Mouse (Mus musculus): ENCODE results near the gene Slc9a2.

Slc9a2 gene

GRCm38 (mm10) chr1:40788956-40789355, 108.6 kb downstream of the Slc9a2 start:
- no peak for DNase-seq (ENCODE audit: low spot score in 2 of 2)

GRCm38 (mm10) chr1:40789666-40790233, 109.4 kb downstream of the Slc9a2 start:
- DNase-seq (ENCODE audit: low spot score in 2 of 2): no peak

- DNase-seq (ENCODE audit: low spot score in 2 of 2): peak; percentile 84 to 93
These were observed 110.2 kb downstream of the Slc9a2 start, which contains the start of gene Mfsd9 for GRCm38 (mm10) chr1:40790324-40791141. Gene Mfsd9 (minus strand): TSS chr1:40790687.

GRCm38 (mm10) chr1:40795508-40795907, 115.1 kb downstream of the Slc9a2 start:
- no peak for DNase-seq (ENCODE audit: low spot score in 2 of 2)

- DNase-seq (ENCODE audit: low spot score in 2 of 2): peak; percentile 22 to 52
These were observed 117.0 kb downstream of the Slc9a2 start for GRCm38 (mm10) chr1:40797348-40797747.

GRCm38 (mm10) chr1:40799121-40799520, 118.7 kb downstream of the Slc9a2 start:
- no peak for DNase-seq (ENCODE audit: low spot score in 2 of 2)

- no peak for DNase-seq (ENCODE audit: low spot score in 2 of 2)
These were observed 120.5 kb downstream of the Slc9a2 start for GRCm38 (mm10) chr1:40800908-40801307.

GRCm38 (mm10) chr1:40802759-40803158, 122.4 kb downstream of the Slc9a2 start:
- DNase-seq (ENCODE audit: low spot score in 2 of 2): peak in 1 of 2 experiments; percentile 33

- no peak for DNase-seq (ENCODE audit: low spot score in 2 of 2)
These were observed 123.7 kb downstream of the Slc9a2 start for GRCm38 (mm10) chr1:40804118-40804517.

GRCm38 (mm10) chr1:40805351-40805750, 125.0 kb downstream of the Slc9a2 start, which contains the start of gene Tmem182:
Gene Tmem182 (plus strand): TSS chr1:40805601.
- no peak for DNase-seq (ENCODE audit: low spot score in 2 of 2)

- no peak for DNase-seq (ENCODE audit: low spot score in 2 of 2)
These were observed 125.5 kb downstream of the Slc9a2 start for GRCm38 (mm10) chr1:40805891-40806290.

- no peak for DNase-seq (ENCODE audit: low spot score in 2 of 2)
These were observed 128.3 kb downstream of the Slc9a2 start for GRCm38 (mm10) chr1:40808643-40809042.

GRCm38 (mm10) chr1:40815071-40815845, 134.9 kb downstream of the Slc9a2 start:
- DNase-seq (ENCODE audit: low spot score in 2 of 2): no peak
